Mouse (Mus musculus) limb, embryonic 10.5 days (tissue): ENCODE results near the gene Adcy1. TPM values are rescaled to one million over a fixed set of nuclear protein-coding genes. Genes with fewer than 3 reads are reported as not detected.

Source experiments
- DNase-seq: peaks from one replicate; pipeline ENCODE4 v3.0.0-alpha.2; 2017; ENCODE audit warnings: low spot score
- H3K27ac ChIP-seq: fragments of 300-500 bp; sonication (generic); 2 replicates; pipeline ENCODE4 v1.5.1; 2016; ENCODE audit warnings: mild to moderate bottlenecking
- H3K27me3 ChIP-seq: fragments of 300-500 bp; sonication (generic); 2 replicates; pipeline ENCODE4 v1.6.1; 2016; ENCODE audit warnings: low read depth, mild to moderate bottlenecking; ENCODE audit not compliant: poor library complexity, severe bottlenecking
- H3K36me3 ChIP-seq: fragments of 300-500 bp; sonication (generic); 2 replicates; pipeline ENCODE4 v1.6.1; 2016; ENCODE audit warnings: mild to moderate bottlenecking, moderate library complexity
- H3K4me1 ChIP-seq: fragments of 300-500 bp; sonication (generic); 2 replicates; pipeline ENCODE4 v1.6.1; 2016
- H3K4me3 ChIP-seq: fragments of 300-500 bp; sonication (generic); 2 replicates; pipeline ENCODE4 v1.5.1; 2016; ENCODE audit warnings: mild to moderate bottlenecking, moderate library complexity
- H3K9me3 ChIP-seq: fragments of 300-500 bp; sonication (generic); replicated peaks from 2 replicates; pipeline ENCODE4 v1.6.1; 2016; ENCODE audit warnings: mild to moderate bottlenecking
- WGBS: fragments of 180-500 bp; shearing (Covaris S2); methylation state at CpG from one replicate; pipeline ENCODE4 v1.1.7; 2016; 5-methylcytosine and 5-hydroxymethylcytosine counted together
- polyA plus RNA-seq: library from polyadenylated mRNA; unstranded; fragments of >200 nt; fragmentation: Nextera tagmentation; extraction: Ambion mirVana; gene quantifications from 2 replicates; pipeline ENCODE4 v1.2.1, GENCODE M21; 2016

Gene Adcy1
- polyA plus RNA-seq, 1 experiment from 2014 or later: 0.61 TPM

GRCm38 (mm10) chr11:7147945-7148344 is 84.7 kb downstream of the Adcy1 start:
- H3K9me3 ChIP-seq: no peaks in the 10 kb centered on the region
- peaks cover 11% of the 10 kb centered on the region for H3K4me1 ChIP-seq
- no peak overlapping the region for H3K27ac ChIP-seq
- no peaks in the 10 kb centered on the region for H3K27me3 ChIP-seq
- H3K36me3 ChIP-seq: no peaks in the 10 kb centered on the region
- 90% methylated on average over 7 of the region's 7 CpGs for WGBS
- no peak overlapping the region for H3K4me3 ChIP-seq
- no peak for DNase-seq

DNA sequence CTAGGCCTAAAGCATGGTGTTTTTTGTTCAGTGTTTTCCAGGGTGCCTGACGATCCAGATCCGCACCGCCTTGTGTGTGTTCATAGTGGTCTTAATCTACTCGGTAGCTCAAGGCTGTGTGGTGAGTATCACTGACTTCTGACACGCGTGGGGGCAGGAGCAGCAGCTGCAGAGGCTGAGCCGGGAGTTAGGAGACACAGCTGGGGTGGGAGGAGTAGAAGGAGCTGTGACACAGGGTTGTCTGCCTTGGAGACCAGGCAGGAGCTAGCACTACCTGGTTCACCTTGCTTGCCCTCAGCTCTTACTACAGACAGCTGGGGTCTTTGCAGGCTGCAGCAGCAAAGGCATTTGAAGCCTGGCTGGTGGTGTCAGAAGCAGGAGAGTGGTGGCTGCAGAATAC is 86.2 kb downstream of the Adcy1 start:
- Histone ChIP-seq H3K4me3 (no peak overlapping the region), H3K4me1 (peaks cover 10% of the 10 kb centered on the region), H3K27ac (0 out of 2 replicates have a peak overlapping the region, but pooled peaks have one; percentile 25), H3K36me3 (no peaks in the 10 kb centered on the region), H3K27me3 (no peaks in the 10 kb centered on the region), H3K9me3 (no peaks in the 10 kb centered on the region)
- no peak for DNase-seq
- 79% methylated on average over 7 of the region's 7 CpGs for WGBS

- DNase-seq: no peak
- Histone ChIP-seq H3K4me3 (no peak overlapping the region), H3K27me3 (no peaks in the 10 kb centered on the region), H3K4me1 (peaks cover 10% of the 10 kb centered on the region), H3K36me3 (no peaks in the 10 kb centered on the region), H3K27ac (no peak overlapping the region), H3K9me3 (no peaks in the 10 kb centered on the region)
- 96% methylated on average over 8 of the region's 8 CpGs for WGBS
These were observed 87.2 kb downstream of the Adcy1 start for GRCm38 (mm10) chr11:7150511-7150910.

DNA sequence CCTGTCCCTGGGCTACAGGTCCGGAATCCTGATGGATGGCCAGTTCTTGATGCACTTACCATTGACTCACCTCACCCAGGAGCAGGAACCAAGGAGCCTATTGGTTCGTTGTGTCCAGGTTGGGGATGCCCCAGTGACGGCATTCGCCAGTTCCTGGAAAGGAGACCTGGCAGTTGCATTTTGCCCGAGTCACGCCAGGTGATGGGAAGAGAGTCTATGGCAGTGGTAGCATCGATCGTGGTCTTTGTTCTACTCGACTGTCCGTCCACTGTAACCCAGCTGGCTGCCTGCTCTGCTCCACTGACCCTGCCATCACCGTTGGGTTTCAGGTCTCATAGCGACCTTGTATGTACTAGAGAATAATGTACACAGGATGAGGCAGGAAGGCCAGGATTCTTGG is 89.1 kb downstream of the Adcy1 start:
- Histone ChIP-seq H3K27ac (no peak overlapping the region), H3K4me1 (peaks cover 10% of the 10 kb centered on the region), H3K9me3 (no peaks in the 10 kb centered on the region), H3K27me3 (no peaks in the 10 kb centered on the region), H3K36me3 (no peaks in the 10 kb centered on the region), H3K4me3 (no peak overlapping the region)
- 94% methylated on average over 12 of the region's 12 CpGs for WGBS
- DNase-seq: no peak

- DNase-seq: no peak
- Histone ChIP-seq H3K36me3 (no peaks in the 10 kb centered on the region), H3K27ac (no peak overlapping the region), H3K4me3 (no peak overlapping the region), H3K27me3 (no peaks in the 10 kb centered on the region), H3K9me3 (no peaks in the 10 kb centered on the region), H3K4me1 (peaks cover 10% of the 10 kb centered on the region)
- WGBS: 93% methylated on average over 8 of the region's 8 CpGs
These were observed 89.8 kb downstream of the Adcy1 start for GRCm38 (mm10) chr11:7153081-7153480.

DNA sequence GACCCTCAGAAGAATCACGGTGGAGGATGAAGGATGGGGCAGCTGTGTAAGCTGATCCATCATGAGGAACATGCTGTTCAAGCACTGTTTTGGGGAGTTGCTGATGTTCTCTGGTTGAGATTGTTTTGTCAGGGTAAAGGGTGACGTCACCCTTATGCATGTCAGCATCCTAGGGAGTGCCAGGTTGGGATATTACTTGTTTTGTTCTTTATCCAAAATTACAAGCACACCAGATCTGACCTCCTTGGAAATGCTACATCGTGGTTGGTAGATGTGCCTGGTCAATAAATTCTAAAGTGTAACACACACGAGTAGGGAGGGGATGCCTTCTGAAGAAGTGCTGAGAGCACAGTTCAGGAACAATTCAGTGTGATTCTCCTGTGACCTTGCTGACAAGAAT is 93.1 kb downstream of the Adcy1 start:
- no peak overlapping the region for H3K27ac ChIP-seq
- WGBS: 75% methylated on average over 4 of the region's 4 CpGs
- DNase-seq: no peak
- H3K9me3 ChIP-seq: no peaks in the 10 kb centered on the region
- no peaks in the 10 kb centered on the region for H3K36me3 ChIP-seq
- 0 out of 2 replicates have a peak, but pooled peaks cover 2% of the 10 kb centered on the region for H3K4me1 ChIP-seq
- no peaks in the 10 kb centered on the region for H3K27me3 ChIP-seq
- H3K4me3 ChIP-seq: no peak overlapping the region

- 0 out of 2 replicates have a peak, but pooled peaks cover 2% of the 10 kb centered on the region for H3K4me1 ChIP-seq
- no peaks in the 10 kb centered on the region for H3K9me3 ChIP-seq
- no peaks in the 10 kb centered on the region for H3K36me3 ChIP-seq
- no peak overlapping the region for H3K27ac ChIP-seq
- no peaks in the 10 kb centered on the region for H3K27me3 ChIP-seq
- H3K4me3 ChIP-seq: no peak overlapping the region
- DNase-seq: no peak
- WGBS: 90% methylated on average over 6 of the region's 6 CpGs
These were observed 94.9 kb downstream of the Adcy1 start for GRCm38 (mm10) chr11:7158196-7158595.

- no peaks in the 10 kb centered on the region for H3K36me3 ChIP-seq
- no peaks in the 10 kb centered on the region for H3K27me3 ChIP-seq
- H3K4me3 ChIP-seq: no peak overlapping the region
- WGBS: 85% methylated on average over 6 of the region's 6 CpGs
- H3K9me3 ChIP-seq: no peaks in the 10 kb centered on the region
- peak overlapping the region; percentile 14; the same call in 1 of the 2 replicates for H3K27ac ChIP-seq
- no peak for DNase-seq
- 0 out of 2 replicates have a peak, but pooled peaks cover 2% of the 10 kb centered on the region for H3K4me1 ChIP-seq
These were observed 96.9 kb downstream of the Adcy1 start for GRCm38 (mm10) chr11:7160146-7160545.

DNA sequence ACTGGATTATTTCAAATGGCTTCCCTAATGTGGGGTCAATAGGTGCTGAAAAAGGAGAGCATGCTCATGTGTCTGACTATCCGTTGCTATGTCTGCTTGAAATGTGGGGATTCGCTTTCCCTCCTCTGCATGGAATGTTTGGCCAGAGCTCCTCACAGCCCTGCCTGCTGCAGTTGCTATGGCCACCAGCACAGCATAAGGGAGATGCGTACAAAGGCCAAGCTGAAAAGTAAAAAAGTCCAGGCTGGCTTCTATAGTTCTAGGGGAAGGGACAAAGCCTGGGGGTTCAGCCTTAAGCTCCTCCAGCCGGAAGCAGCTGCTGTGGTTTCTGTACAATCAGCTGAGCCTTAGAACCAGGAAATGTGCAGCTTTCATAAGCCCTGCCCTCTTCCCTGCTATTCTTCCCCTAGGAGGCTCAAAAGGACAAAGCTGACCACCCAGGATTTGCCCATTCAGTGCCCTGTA is 97.4 kb downstream of the Adcy1 start:
- H3K27ac ChIP-seq: 0 out of 2 replicates have a peak overlapping the region, but pooled peaks have one; percentile 14
- no peaks in the 10 kb centered on the region for H3K36me3 ChIP-seq
- no peaks in the 10 kb centered on the region for H3K27me3 ChIP-seq
- H3K9me3 ChIP-seq: no peaks in the 10 kb centered on the region
- no peak for DNase-seq
- 0 out of 2 replicates have a peak, but pooled peaks cover 2% of the 10 kb centered on the region for H3K4me1 ChIP-seq
- 87% methylated on average over 4 of the region's 4 CpGs for WGBS
- no peak overlapping the region for H3K4me3 ChIP-seq

DNA sequence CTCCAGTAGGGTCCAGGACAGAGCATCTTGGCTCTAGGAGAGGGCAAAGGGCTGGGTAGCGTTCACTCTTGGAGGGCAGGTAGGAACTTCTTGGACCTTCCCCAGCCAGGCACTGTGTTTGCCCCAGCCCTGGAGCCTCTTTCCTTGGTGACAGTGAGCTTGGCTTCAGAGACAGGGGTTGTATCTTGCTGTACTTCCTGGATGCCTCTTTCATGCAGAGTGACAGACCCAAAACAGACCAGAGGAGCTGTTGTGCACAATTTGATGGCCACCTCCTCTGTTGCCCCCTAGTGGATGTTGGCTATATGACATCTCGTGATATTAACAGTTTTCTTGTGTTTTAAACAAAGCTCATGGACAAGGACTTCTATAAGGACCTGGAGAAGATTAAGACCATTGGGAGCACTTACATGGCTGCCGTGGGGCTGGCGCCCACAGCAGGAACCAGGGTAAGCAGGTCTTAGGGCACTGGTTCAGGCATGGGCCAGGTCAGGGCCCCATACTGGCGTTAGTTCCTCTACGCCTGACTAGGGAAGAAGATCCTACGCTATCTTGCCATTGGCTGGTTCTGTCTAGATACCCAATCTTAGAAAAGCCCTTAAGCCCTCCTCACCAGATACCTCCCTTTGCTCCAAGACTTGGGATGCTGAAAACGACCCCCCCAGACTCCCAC is 98.3 kb downstream of the Adcy1 start:
- Histone ChIP-seq H3K36me3 (no peaks in the 10 kb centered on the region), H3K9me3 (no peaks in the 10 kb centered on the region), H3K4me1 (0 out of 2 replicates have a peak, but pooled peaks cover 2% of the 10 kb centered on the region), H3K27ac (no peak overlapping the region), H3K4me3 (no peak overlapping the region), H3K27me3 (no peaks in the 10 kb centered on the region)
- 78% methylated on average over 8 of the region's 8 CpGs for WGBS
- peak; percentile 40 for DNase-seq

DNA sequence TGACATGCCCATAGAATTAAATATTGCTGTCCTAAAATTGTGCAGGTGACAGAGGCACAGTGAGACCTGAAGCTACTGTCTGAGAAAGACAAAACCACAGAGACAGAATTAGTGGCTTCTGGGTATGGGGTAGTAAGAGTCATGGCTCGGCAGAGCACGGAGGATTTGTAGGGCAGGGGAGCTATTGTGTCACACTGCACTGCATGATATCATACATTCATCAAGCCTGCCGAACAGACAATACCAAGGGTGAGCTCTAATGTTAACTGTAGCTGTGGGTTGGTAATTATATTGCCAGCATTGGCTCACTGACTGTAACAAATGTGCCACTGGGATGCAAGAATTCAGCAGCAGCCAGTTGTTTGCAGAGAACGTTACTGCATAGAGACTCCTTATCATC is 101.1 kb downstream of the Adcy1 start:
- 92% methylated on average over 4 of the region's 4 CpGs for WGBS
- DNase-seq: no peak
- Histone ChIP-seq H3K9me3 (no peaks in the 10 kb centered on the region), H3K36me3 (no peaks in the 10 kb centered on the region), H3K4me1 (0 out of 2 replicates have a peak, but pooled peaks cover 2% of the 10 kb centered on the region), H3K4me3 (no peak overlapping the region), H3K27ac (no peak overlapping the region), H3K27me3 (no peaks in the 10 kb centered on the region)

- Histone ChIP-seq H3K4me1 (no peaks in the 10 kb centered on the region), H3K9me3 (no peaks in the 10 kb centered on the region), H3K4me3 (no peak overlapping the region), H3K36me3 (no peaks in the 10 kb centered on the region), H3K27me3 (no peaks in the 10 kb centered on the region), H3K27ac (no peak overlapping the region)
- 86% methylated on average over 1 of the region's 1 CpGs for WGBS
- no peak for DNase-seq
These were observed 106.4 kb downstream of the Adcy1 start for GRCm38 (mm10) chr11:7169645-7170044.

GRCm38 (mm10) chr11:7173664-7174063 is 110.4 kb downstream of the Adcy1 start:
- 83% methylated on average over 6 of the region's 6 CpGs for WGBS
- Histone ChIP-seq H3K4me1 (no peaks in the 10 kb centered on the region), H3K27ac (no peak overlapping the region), H3K9me3 (no peaks in the 10 kb centered on the region), H3K27me3 (no peaks in the 10 kb centered on the region), H3K36me3 (no peaks in the 10 kb centered on the region), H3K4me3 (no peak overlapping the region)
- DNase-seq: no peak
